Mouse (Mus musculus) limb, embryonic 14.5 days (tissue): ENCODE measurements around the gene Hunk. TPM values are rescaled to one million over a fixed set of nuclear protein-coding genes. Genes with fewer than 3 reads are reported as not detected.

ENCODE experiments used
- ATAC-seq: fragments of 200-750 bp; cut with Nextera tagmentation; 2 replicates; pipeline ENCODE4 v1.8.0; 2017; ENCODE audit warnings: low read depth, moderate number of reproducible peaks, moderate TSS enrichment; ENCODE audit not compliant: low FRiP score
- DNase-seq: peaks from one replicate; pipeline ENCODE4 v3.0.0-alpha.2; 2015; ENCODE audit warnings: low spot score
- H3K27ac ChIP-seq: fragments of 300-500 bp; sonication (generic); replicated peaks from 2 replicates; pipeline ENCODE4 v1.5.1; 2014; ENCODE audit warnings: low read depth, mild to moderate bottlenecking, low read length, moderate library complexity, mixed read lengths
- H3K27me3 ChIP-seq: fragments of 300-500 bp; sonication (generic); 2 replicates; pipeline ENCODE4 v1.6.1; 2014; ENCODE audit warnings: low read length, mixed read lengths; ENCODE audit not compliant: control insufficient read depth, insufficient read depth
- H3K36me3 ChIP-seq: fragments of 300-500 bp; sonication (generic); 2 replicates; pipeline ENCODE4 v1.6.1; 2014; ENCODE audit warnings: mild to moderate bottlenecking, low read length, moderate library complexity, mixed read lengths; ENCODE audit not compliant: control insufficient read depth, insufficient read depth
- H3K4me1 ChIP-seq: fragments of 300-500 bp; sonication (generic); 2 replicates; pipeline ENCODE4 v1.6.1; 2014; ENCODE audit warnings: antibody characterized with exemption, low read length, mixed read lengths; ENCODE audit not compliant: control insufficient read depth, insufficient read depth
- H3K4me2 ChIP-seq: fragments of 300-500 bp; sonication (generic); replicated peaks from 2 replicates; pipeline ENCODE4 v1.6.1; 2014; ENCODE audit warnings: low read depth, mild to moderate bottlenecking, low read length, moderate library complexity; ENCODE audit not compliant: severe bottlenecking
- H3K4me3 ChIP-seq: fragments of 300-500 bp; sonication (generic); replicated peaks from 2 replicates; pipeline ENCODE4 v1.5.1; 2014; ENCODE audit warnings: low read length
- H3K9ac ChIP-seq: fragments of 300-500 bp; sonication (generic); 2 replicates; pipeline ENCODE4 v1.6.1; 2014; ENCODE audit warnings: mild to moderate bottlenecking, low read depth, low read length, moderate library complexity; ENCODE audit not compliant: severe bottlenecking
- H3K9me3 ChIP-seq: fragments of 300-500 bp; sonication (generic); 2 replicates; pipeline ENCODE4 v1.6.1; 2016; ENCODE audit warnings: low read length; ENCODE audit not compliant: control insufficient read depth
- POLR2A ChIP-seq: fragments of 200-500 bp; IDR thresholded peaks from 2 replicates; pipeline ENCODE4 v1.8.0; 2012; ENCODE audit warnings: inconsistent platforms, mild to moderate bottlenecking, moderate library complexity, borderline replicate concordance; ENCODE audit not compliant: insufficient read depth, insufficient read length; ENCODE audit errors: extremely low read depth
- WGBS: fragments of 180-500 bp; shearing (Covaris S2); extraction: QIAGEN DNeasy Blood & Tissue Kit; methylation state at CpG from one replicate; pipeline ENCODE4 v1.1.7; 2014; 5-methylcytosine and 5-hydroxymethylcytosine counted together
- polyA plus RNA-seq, 2 experiments: library from polyadenylated mRNA; depleted of rRNA in 1 of 2; stranded (reverse) in 1 of 2; unstranded in 1 of 2; fragments of >200 nt; fragmentation: Nextera tagmentation in 1 of 2; extraction: Ambion mirVana in 1 of 2; gene quantifications; 2 replicates each; pipeline versions ENCODE4 v1.2.1 to v1.2.3; 2012 to 2014

Hunk gene
- polyA plus RNA-seq, 2 experiments: 14.1 to 19.9 TPM

DNA sequence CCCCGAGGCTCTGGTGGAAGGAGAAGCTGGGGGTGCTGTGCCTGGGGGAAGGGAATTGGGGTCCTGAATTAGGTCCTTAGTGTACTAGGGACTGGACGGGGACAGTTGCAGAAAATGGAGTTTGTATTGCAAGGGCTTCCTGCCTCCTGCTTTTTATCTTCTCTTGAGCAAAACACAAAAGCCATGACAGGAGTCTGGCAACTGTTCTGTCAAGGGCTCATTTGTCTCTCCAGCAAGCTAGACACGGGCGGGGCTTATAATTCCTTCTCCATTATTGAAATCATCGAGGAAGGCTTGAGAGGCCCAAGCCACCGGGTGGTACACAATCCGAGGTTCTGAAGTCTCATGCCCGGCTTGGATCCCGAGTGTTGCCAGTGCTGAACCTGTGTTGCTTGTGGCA lies 38.6 kb downstream of the Hunk start:
- no peak overlapping the region for H3K4me3 ChIP-seq
- no peak overlapping the region for H3K27ac ChIP-seq
- no peak for ATAC-seq
- no peak for DNase-seq
- H3K36me3 ChIP-seq: peaks cover 5% of the 10 kb centered on the region; the same call in 1 of the 2 replicates
- H3K9me3 ChIP-seq: no peaks in the 10 kb centered on the region
- H3K27me3 ChIP-seq: no peaks in the 10 kb centered on the region
- H3K4me2 ChIP-seq: no peak overlapping the region
- no peak overlapping the region for H3K9ac ChIP-seq
- WGBS: 68% methylated on average over 9 of the region's 9 CpGs
- H3K4me1 ChIP-seq: peaks cover 60% of the 10 kb centered on the region
- TF ChIP-seq POLR2A: no peak

DNA sequence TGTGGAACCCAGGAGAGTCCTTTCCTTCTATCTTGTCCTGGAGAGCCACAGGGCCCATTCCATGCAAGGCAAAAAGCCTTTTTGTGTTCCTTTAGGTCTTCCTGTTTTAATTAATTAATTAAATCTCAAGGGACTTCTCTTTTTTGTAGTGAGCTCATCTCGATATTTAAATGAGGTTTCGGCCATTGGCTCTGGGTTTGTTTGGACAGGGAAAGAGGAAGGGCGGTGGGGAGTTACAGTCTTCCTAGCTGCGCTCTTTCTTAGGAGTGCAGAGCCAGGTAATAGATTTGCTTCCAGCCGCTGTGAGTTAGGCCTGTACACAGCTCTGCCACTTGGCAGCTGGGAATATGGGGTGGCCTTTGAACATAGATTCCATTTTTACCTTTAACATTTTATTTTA lies 40.4 kb downstream of the Hunk start:
- H3K4me1 ChIP-seq: peaks cover 49% of the 10 kb centered on the region
- no peak for ATAC-seq
- 88% methylated on average over 5 of the region's 5 CpGs for WGBS

DNA sequence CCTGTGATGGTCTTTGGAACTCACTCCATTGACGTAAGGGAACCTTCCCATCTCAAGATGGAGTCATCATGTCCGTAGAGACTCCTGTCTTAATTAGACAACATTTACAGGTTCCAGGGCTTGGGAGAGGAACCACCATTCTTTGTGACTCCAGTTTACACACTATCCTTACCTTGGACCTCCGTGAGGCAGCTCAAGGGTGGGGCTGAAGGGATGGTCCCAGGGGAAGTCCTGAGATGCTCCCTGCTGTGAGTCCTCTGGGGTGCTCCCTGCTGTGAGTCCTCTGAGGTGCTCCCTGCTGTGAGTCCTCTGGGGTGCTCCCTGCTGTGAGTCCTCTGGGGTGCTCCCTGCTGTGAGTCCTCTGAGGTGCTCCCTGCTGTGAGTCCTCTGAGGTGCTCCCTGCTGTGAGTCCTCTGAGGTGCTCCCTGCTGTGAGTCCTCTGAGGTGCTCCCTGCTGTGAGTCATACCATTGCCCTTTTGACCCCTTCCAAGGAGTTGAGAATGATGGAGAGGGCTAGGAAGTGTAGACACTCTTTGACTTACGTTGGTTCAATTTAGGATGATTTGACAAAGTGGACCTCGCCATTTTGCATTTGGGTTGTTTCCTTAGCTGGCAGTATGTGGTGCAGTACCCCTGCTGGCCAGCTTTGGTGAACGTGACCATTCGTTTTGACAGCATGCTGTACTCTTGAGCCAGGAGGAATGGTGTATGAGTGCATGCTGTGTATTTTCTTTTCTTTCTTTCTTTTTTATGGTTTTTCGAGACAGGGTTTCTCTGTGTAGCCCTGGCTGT lies 42.2 kb downstream of the Hunk start:
- Histone ChIP-seq H3K27me3 (no peaks in the 10 kb centered on the region), H3K4me3 (no peak overlapping the region)
- 91% methylated on average over 8 of the region's 8 CpGs for WGBS

More for the DNA sequence above, 40.4 kb downstream of the Hunk start:
- H3K27me3 ChIP-seq: no peaks in the 10 kb centered on the region
- H3K9ac ChIP-seq: no peak overlapping the region
- H3K36me3 ChIP-seq: peaks cover 5% of the 10 kb centered on the region; the same call in 1 of the 2 replicates
- no peak for DNase-seq
- H3K27ac ChIP-seq: no peak overlapping the region
- H3K4me2 ChIP-seq: no peak overlapping the region
- no peak overlapping the region for H3K4me3 ChIP-seq
- no peak for TF ChIP-seq POLR2A
- H3K9me3 ChIP-seq: no peaks in the 10 kb centered on the region

DNA sequence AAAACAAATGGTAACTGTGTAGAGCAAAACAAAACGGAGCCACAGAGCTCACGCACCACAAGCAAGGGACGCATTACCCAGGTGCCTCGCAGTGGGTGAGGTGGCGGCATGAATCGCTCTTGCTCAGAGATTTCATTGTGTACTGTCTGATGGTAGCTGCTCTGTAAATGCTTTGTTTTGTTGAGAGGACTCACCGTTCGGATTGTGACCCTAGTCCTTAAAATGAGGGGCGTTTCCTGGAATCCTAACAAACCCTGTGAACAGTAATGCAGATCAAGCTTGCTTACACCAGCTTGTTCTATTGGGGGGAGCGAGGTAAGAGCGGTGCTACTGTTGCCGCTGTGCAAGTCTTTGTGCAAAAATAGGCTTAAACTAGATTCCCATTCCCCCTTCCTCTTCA lies 47.7 kb downstream of the Hunk start:
- ATAC-seq (no peak), DNase-seq (no peak)
- Histone ChIP-seq H3K27ac (no peak overlapping the region), H3K4me1 (peaks cover 14% of the 10 kb centered on the region; the same call in 1 of the 2 replicates), H3K9ac (no peak overlapping the region), H3K27me3 (no peaks in the 10 kb centered on the region), H3K4me2 (no peak overlapping the region), H3K4me3 (no peak overlapping the region), H3K9me3 (no peaks in the 10 kb centered on the region), H3K36me3 (peaks cover 30% of the 10 kb centered on the region)
- 96% methylated on average over 12 of the region's 12 CpGs for WGBS
- TF ChIP-seq POLR2A: no peak

More for the DNA sequence above, 42.2 kb downstream of the Hunk start:
- ATAC-seq (no peak), DNase-seq (no peak)
- peaks cover 31% of the 10 kb centered on the region for H3K4me1 ChIP-seq
- no peak overlapping the region for H3K27ac ChIP-seq
- no peak overlapping the region for H3K9ac ChIP-seq
- H3K36me3 ChIP-seq: peaks cover 14% of the 10 kb centered on the region
- TF ChIP-seq POLR2A: no peak
- H3K4me2 ChIP-seq: no peak overlapping the region
- no peaks in the 10 kb centered on the region for H3K9me3 ChIP-seq

DNA sequence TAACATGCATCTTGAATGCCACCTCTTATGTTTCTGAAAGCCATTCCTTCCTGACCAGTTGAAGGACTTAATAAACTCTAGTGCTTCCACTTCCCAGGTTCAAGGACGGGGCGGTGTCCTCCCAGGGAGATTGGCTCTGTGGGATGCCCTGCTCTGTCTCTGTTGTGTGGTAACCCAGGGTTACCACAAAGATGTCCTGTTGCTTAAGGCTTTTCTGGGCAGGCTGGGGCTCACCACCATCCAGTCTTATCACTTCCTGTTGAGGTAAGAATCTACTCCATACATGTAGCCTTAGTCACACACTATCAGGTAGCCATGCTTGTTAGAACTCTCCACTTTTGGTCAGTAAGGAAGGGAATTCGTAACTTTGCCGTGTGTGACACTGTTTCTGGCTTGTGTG lies 49.4 kb downstream of the Hunk start:
- 60% methylated on average over 4 of the region's 4 CpGs for WGBS
- TF ChIP-seq POLR2A: no peak
- Histone ChIP-seq H3K36me3 (peaks cover 39% of the 10 kb centered on the region), H3K4me3 (no peak overlapping the region), H3K27me3 (no peaks in the 10 kb centered on the region), H3K9me3 (no peaks in the 10 kb centered on the region), H3K27ac (no peak overlapping the region), H3K9ac (no peak overlapping the region), H3K4me2 (no peak overlapping the region), H3K4me1 (peaks cover 14% of the 10 kb centered on the region; the same call in 1 of the 2 replicates)
- no peak for ATAC-seq
- DNase-seq: no peak
